Mouse (Mus musculus): ENCODE measurements around the gene Cep295nl.
A peak's percentile ranks its signal among the peaks of the same experiment; 100 is the strongest.
"Not testable (repeated sequence)": the region's sequence is repeated elsewhere in the genome, so short reads cannot be mapped to it uniquely, and the experiment has no call there.

The Cep295nl gene

DNA sequence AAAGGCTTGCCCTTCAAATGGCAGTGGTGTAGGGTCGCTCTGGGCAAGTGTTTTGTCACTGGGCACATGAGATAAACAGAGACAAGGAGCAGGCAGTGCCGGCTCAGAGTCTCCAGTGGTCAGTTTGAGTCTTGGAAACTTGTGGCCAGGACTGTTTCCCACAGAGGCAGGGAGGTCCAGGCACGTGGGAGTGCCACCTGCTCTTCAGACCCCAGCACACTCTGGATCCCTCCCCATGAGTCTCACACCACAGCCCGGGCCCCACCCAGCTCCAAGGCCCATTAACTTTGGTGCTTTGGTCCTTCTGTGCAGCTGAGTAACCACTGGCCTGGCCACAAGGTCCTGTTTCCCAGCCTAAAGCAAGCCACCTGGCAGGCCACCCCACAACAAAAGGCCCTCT is 20.3 kb downstream of the Cep295nl start:
- no peak for DNase-seq (ENCODE audit: low spot score in 2 of 2)

DNA sequence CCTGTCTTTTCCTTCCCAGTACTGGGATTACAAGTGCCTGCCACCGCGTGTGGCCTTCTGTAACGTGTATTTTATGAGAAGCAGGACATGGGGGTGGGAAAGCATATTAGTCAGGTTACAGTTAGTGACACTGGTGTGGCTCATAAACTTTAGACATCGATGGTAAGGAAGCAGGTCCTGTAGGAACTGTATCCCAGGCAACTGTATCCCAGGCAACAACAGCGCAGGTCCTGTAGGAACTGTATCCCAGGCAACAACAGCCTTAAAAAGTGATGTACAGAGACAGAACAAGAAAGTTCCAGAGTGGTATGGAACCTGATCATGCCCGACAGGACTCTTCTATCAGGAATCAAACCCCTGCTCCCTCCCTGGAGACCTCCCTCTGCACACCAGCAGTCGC is 20.8 kb downstream of the Cep295nl start:
- no peak for DNase-seq (ENCODE audit: low spot score in 2 of 2)

GRCm38 (mm10) chr11:118318678-118319077 is 23.6 kb downstream of the Cep295nl start:
- DNase-seq (ENCODE audit: low spot score in 2 of 2) = peak; percentile 59 to 83

DNA sequence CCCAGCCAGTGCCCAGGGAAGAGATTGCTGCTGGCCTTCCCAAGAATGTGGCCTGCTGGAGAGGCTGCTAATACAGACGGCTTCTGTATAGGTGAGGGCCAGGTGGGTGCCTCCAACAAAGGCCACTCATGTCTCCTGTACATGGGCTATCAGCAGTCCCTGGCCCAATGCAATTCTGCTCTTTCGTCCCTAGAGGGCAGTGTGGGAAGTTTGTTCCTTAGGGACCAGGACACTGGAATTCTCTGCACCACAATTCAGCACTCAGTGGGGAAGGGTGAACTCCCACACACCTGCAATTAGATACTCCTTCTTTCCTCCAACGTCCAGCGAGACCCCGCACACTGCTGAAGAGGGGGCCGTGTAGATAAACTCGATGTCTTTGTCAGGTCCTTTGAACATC is 25.2 kb downstream of the Cep295nl start:
- DNase-seq (ENCODE audit: low spot score in 2 of 2) = peak in 1 of 2 experiments; percentile 60

- no peak for DNase-seq (ENCODE audit: low spot score in 2 of 2)
Measured at GRCm38 (mm10) chr11:118316231-118316806, 26.0 kb downstream of the Cep295nl start.

GRCm38 (mm10) chr11:118312132-118312723 is 30.1 kb downstream of the Cep295nl start:
- no peak for DNase-seq (ENCODE audit: low spot score in 2 of 2)

DNA sequence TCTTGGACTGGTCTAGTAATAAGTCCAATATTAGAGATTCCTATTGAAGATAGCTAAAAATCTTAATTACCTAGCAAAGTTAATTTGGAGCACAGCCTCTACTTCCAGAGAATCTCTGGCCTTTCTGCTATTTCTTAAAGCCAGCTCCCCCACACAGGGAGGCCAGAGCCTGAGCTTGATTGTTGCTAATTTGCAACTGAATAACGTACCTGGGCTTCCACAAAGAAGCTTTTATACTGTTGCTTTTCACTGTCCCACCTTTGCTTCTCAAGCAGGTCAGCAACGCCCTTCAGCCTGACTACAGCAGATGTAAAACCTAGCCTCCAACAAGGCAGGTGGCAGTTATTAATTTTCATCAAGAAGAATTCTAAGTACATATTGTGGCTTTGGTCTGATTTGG is 34.3 kb downstream of the Cep295nl start:
- not testable (repeated sequence) for DNase-seq (ENCODE audit: low spot score in 2 of 2)

DNA sequence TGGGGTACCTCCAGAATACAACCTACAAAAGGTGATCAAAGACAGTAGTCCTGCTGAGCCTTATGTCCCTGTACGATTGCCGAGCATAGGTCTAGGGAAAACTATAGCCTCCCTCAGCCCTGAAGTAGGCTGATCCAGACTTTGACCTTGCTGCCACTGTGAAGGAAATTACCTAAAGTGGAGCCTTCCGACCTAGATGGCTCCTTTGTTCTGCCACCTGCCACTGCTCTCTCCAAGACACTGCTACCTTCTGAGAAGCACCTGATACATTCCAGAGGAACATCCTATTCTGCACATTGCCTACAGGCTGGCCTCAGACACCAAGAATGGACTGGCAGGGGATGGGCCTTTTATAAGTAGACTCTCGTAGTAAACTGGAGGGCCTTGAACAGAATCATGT is 38.3 kb downstream of the Cep295nl start:
- not testable (repeated sequence) for DNase-seq (ENCODE audit: low spot score in 2 of 2)

GRCm38 (mm10) chr11:118298810-118299209 is 43.5 kb downstream of the Cep295nl start:
- no peak for DNase-seq (ENCODE audit: low spot score in 2 of 2)

GRCm38 (mm10) chr11:118297967-118298366 is 44.3 kb downstream of the Cep295nl start:
- DNase-seq (ENCODE audit: low spot score in 2 of 2) = peak in 1 of 2 experiments; percentile 38

GRCm38 (mm10) chr11:118295026-118295425 is 47.3 kb downstream of the Cep295nl start:
- DNase-seq (ENCODE audit: low spot score in 2 of 2) = no peak

DNA sequence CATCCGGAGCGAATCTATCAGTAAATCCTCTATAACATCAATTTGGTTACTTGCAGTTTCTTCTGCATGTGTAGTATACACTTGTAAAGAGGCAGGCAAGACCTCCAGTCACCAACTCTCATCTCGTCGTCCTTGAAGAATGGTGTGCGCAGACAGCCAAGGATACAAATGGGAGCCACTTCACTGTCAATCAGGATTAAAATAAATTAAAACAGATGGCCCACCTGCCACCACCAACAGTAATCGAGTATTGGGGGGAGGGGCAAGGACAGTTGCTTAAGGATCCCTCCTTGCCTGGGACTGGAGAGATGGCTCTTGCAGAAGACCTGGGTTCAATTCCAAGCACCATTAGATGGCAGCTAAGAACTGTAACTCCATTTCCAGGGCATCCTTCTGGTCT is 49.6 kb downstream of the Cep295nl start:
- DNase-seq (ENCODE audit: low spot score in 2 of 2) = no peak

- DNase-seq (ENCODE audit: low spot score in 2 of 2) = peak; percentile 98 to 100
Measured at GRCm38 (mm10) chr11:118289999-118290889, 52.1 kb downstream of the Cep295nl start, which contains the start of gene Usp36. TSS of gene Usp36 (minus strand) at chr11:118290244.

DNA sequence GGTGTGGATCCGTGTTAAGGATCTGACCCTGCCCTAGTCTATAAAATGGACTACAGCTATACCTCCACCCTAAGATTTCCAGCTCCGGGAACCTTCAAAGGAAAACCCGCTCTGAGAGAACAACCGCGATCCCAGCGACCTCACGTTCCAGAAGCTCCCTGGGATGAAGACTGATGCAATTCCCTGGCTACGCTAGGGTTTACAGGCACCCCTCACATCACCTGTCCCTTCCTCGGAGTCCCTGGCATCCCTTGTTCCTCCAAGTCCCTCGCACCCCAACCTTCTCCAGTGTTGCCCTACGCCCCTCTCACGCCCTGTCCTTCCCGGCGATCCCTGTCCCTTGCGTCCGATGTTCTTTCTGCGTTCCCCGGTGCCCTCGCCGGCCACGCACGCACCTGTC is 52.7 kb downstream of the Cep295nl start:
- no peak for DNase-seq (ENCODE audit: low spot score in 2 of 2)

- DNase-seq (ENCODE audit: low spot score in 2 of 2) = no peak
Measured at GRCm38 (mm10) chr11:118289037-118289511, 53.2 kb downstream of the Cep295nl start.

DNA sequence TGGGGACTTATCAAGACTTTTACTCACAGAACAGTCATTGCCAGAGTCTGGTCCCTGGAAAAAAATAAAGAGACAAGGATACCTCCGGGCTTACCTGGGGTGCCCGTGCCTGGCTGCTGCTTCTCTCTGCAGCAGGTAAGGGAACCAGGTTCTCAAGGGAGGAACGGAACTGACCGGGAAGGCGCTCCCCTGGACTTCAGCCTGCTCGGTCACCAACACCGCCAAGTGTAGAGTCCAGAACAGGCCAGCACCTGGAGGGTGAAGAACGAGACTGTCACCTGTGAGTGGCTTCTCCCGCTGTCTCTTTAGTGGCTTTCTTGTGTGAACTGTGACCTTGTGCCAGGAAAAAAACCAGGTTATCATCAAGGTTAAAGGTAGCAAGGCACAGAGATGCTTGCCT is 54.7 kb downstream of the Cep295nl start:
- no peak for DNase-seq (ENCODE audit: low spot score in 2 of 2)

- DNase-seq (ENCODE audit: low spot score in 2 of 2) = no peak
Measured at GRCm38 (mm10) chr11:118286434-118286833, 55.9 kb downstream of the Cep295nl start.

DNA sequence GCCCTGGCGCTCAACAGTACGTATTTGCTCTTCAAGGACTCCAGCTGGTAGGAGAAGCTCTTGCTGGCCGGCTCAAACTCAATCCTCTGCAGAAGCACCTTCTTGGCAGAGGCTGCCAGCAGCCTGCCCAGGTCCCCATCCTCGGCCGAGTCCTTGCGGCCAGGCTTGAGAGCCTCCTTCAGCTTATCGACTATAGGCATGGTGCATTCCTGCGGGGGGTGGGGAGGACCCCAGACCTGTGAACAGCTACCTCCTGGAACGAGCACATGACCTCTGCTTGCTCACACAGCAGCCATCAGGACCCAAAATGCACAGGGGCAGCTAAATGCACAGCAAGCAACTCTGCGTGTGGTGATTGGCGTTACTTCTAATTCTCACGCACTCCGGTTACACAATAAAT is 56.5 kb downstream of the Cep295nl start:
- DNase-seq (ENCODE audit: low spot score in 2 of 2) = no peak

Data from thymus, postnatal 10 days (tissue).